Mouse (Mus musculus): ENCODE measurements around the gene Smndc1.
"Not testable (repeated sequence)": the region's sequence is repeated elsewhere in the genome, so short reads cannot be mapped to it uniquely, and the experiment has no call there.

The Smndc1 gene

DNA sequence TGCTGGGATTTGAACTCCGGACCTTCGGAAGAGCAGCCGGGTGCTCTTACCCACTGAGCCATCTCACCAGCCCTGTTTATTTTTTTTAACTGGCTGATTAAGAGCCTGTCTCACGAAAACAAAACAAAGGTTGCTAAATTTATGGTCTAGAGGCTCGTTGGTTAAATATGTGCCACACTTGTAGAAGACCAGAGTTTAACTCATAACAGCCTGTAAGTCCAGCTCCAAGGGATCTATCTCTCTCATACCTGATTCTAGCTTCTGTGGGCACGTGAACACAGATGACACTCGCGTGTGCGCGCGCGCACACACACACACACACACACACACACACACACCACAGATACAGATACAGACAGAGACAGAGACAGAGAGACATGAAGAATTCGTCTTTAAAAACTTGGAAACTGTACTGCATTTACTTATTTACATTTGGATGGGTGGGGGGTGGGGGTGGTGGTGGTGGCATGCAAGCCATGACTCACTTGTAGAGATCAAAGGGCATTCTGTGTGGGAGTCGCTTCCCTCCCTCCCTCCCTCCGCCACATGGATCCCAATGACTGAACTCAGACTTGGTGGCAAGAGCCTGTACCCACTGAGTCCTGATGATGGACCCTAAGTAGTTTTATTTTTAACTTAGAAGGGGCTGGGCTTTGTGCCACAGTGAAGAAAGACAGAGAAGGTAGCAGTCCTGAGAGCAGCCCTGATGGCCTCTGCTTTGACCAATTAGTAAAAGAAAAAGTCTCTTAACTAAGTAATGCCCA lies 23.4 kb upstream of the Smndc1 start:
- DNase-seq (ENCODE audit: low spot score in 2 of 2): no peak

DNA sequence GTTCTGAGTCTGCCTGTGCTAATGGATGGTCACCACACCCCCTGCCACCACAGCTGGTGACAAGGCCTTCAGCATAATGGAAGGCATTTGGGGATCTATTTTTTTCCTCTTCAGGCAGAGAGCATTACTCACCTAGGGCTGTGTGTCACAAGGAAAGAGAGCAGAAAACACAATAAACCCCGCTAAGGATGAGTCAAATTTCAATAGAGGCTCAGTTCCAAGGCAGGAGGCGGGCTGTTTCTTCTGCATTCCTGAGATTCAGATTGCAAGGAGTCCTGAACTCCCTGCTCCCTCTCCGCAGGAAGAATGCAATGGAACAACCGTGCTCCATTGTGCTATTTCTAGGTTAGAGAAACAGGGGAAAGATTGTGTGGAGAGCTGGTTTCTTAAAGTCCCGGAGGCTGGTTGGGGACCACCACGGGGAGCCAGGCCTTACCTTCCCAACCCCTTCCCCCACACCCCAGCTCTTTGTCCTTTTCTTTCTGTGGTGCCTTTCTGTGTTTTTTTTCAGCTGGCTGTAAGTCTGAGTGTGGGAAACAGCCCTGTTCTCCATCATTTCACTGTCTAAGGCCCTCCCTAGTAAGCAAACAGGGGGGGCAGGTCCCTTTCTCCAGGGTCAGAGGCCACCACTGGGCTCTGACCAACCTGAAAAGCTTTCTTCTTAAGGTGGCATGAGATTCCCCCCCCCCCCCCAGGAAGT lies 21.9 kb upstream of the Smndc1 start:
- no peak for DNase-seq (ENCODE audit: low spot score in 2 of 2)

DNA sequence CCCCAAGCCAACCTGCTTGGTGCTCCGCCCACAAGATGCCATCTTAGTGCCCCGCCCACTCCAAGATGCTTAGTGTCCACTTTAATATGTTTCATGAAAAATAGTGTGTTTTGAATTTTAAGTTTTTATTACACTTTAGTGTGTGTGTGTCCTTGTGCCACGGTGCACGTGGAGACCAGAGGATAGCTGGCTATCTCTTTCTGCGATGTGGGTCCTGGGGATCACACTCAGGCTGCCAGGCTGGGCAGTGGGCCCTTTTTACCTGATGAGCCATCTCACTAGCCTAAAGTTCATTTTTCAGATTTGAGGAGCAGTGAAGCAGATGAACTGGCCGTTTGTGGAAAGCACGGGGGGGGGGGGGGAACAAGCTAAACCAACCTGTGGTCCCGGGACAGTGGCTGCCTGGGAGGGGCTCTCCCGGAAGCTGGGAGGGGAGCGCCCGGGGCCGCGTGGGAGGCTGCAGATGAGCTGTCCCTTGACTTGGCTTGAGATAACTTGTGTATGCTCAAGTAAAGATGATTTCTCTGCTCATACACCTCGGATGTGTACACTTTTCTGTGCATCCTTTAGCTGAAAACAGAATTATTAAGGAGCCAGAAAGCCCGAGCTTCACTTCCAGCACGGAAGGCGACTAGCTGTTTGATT lies 19.4 kb upstream of the Smndc1 start:
- no peak for DNase-seq (ENCODE audit: low spot score in 2 of 2)

DNA sequence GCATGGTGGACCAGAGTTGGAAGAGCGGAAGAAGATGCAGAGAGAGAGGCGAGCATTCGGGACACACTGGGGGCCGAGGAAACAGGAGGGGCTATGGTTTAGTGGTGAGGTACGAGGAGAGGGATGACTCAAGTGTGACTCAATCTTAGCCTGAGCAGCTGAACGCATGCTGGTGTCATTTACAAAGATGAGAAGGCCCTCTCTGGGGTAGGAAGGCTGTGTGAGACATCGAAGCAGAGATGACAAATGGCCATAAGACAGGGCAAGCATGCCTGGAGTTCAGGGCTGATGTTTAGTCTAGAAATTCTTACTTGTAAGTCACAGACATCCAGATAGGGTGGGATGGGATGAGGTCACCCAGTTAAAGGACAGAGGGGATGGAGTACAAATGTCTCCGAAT lies 18.0 kb upstream of the Smndc1 start:
- no peak for DNase-seq (ENCODE audit: low spot score in 2 of 2)

DNA sequence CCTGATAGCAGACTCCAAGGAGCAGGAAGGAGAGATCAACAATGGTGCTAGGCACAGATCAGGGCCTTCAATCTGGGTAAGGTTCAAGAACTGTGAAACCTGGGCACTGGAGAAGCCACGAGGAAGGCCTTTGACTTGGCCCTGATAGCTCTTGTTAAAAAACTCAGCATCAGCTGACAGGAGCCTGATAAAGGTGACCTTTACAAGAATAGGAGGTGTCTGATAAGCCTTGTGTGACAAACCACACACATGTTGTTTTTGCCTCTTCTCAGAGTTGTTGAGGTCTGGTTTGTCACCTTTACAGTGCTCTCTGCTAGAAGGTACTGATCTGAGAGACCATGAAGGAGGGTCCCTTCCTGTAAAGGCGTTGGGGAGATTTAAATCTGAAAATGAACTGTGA lies 17.0 kb upstream of the Smndc1 start:
- no peak for DNase-seq (ENCODE audit: low spot score in 2 of 2)

DNA sequence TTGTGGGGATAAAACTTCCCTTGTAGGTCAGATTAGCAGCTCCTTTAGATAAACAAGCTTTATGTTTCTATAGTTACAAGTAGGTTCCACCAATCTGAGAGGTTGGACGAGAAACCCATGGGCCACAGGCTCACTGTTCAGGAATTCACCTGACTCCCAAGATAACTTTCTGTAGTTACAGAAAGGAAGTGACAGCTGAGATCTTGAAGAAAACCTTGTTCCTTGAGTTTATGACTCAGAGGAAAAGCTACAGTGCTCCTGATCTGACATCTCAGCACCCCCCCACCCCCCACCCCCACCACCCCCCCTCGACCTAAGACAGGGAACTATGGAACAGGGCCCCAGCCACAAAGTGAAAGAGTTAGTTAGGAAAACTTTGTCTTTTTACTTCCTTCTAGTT lies 15.4 kb upstream of the Smndc1 start:
- no peak for DNase-seq (ENCODE audit: low spot score in 2 of 2)

DNA sequence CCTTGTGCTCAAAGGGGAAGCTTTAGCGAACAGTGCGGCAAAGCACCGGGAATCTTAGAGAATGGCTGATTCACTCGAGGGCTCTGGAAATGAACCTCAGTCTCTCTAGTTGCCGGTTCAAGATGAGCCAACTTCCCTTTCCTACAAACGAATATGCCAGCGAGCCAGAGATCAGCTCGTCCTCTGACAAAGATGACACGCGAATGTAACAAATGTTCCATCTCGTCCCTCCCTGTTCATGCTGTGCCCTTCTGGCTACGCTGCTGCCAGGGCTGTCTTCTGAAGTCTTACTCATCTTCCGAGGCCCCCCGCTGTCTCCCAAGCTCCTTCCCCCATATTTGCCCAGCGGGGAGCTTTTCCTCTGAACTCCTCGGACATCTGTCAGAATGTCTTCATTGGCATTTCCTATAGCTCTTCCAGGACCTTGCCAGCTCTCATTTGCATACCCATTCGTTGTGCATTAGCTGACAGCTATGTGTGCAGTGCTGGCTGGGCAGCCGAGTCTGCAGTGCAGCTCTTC lies 14.5 kb upstream of the Smndc1 start:
- DNase-seq (ENCODE audit: low spot score in 2 of 2): no peak

DNA sequence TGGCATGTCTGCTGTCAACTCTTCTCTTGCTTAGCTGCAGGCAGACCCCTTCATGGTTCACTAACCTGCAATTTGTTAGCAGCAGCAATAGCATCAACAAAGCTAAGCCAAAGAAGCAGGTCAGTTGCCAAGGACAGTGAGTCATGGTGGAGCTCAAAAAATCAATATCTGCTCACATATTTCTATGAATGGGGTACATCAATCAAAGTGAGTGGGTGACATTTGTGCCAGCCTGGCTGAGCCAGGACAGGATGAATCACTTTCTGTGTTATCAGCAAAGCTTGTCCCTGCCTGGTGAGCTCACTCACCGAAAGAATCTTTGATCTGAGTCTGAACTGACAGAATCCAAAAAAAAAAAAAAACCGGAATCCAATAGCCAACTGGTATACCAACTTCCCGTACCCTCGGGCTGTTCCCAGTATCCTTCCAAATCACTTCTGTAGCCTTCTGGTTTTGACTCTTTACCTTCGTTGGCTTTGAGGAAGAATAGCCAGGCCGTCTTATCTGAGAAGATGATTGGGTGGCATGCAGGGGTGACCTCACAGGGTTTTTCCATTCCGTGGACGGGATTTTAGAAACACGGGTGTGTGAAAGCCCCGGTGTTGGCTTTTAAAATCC lies 13.9 kb upstream of the Smndc1 start:
- no peak for DNase-seq (ENCODE audit: low spot score in 2 of 2)

DNA sequence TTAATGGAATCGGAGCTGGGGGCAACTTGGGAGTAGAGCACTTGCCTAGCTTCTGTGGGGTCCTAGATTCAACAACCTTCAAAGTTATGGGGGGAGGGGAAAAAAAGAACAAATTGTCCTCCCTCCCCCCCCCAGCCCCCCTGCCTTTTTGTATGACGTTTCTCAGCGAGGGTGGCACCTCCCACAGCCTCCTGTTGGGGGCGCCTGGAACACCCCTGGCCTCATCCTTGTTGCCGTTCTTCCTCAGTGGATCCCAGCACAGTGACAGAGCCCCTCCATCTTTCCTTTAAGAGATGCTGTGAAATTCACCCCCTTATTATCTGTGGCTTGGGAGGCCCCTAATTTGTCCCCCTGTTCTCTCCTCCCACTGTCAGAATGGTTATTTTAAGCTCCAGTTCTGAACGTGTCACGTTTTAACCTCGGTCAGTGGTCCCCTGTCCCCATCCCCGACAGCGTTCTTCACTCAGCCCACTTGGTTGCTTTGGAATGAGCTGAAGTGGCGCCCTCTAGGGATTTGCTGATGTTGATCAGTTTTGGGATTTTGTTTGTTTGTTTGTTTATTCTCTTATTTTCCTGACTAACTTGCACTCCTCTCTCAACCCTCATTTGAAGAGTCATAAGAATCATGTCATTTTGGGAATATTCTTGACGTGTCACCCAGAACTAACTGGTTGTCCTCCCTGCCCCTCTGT lies 12.5 kb upstream of the Smndc1 start:
- DNase-seq (ENCODE audit: low spot score in 2 of 2): no peak

DNA sequence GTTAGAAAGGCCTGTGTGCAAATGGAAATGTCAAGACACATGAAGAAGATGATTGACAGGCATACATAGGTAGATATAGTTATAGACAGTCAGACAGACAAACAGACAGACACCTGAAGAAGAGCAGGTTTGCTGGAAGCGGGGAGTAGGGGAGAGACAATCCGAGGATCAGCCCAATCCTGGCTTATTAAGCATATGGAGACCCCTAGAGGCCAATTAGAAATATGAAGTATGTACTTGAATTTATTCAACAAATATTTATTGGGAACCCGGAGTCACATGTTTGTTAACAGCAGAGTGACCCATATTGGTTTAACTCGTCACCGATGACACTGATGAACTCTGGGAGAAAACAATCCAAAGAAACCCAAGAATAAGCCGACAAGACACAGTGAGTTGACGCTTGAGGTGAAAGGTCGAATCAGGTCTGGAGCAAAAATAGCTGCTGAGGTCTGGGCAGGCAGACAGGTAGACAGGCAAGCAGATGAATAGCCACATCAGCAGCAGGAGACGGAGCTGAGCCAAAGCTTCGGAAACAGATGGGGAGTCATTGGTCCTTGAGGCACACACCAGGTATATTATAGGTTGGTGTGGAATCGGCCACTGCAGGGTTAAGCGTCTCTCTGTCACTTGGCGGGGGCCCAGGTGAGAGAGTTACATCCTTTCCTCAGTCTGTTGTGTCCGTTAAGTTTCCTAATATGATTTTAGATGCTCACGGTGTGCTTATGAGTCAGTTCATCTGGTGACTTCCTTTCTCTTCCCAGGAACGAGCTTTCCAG lies 10.1 kb upstream of the Smndc1 start:
- no peak for DNase-seq (ENCODE audit: low spot score in 2 of 2)

DNA sequence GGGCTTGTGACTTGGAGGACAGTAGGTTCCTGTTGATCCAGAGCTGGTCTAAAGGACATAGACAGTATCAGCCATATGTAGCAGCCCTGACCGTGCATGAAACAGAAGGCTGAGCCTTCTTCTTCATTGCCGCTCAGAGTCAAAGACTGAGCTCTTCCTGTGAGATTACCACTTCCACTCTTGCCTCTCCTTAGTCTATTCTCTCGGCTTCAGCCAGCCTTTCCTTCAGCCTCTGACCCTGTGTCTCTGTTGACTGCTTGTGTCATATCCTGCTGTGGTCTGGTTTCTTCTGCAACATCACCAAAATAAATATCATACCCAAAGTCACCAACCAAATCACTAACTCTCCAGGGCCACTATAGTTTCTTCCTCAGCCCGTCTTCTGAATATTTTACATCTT lies 8.8 kb upstream of the Smndc1 start:
- DNase-seq (ENCODE audit: low spot score in 2 of 2): no peak

DNA sequence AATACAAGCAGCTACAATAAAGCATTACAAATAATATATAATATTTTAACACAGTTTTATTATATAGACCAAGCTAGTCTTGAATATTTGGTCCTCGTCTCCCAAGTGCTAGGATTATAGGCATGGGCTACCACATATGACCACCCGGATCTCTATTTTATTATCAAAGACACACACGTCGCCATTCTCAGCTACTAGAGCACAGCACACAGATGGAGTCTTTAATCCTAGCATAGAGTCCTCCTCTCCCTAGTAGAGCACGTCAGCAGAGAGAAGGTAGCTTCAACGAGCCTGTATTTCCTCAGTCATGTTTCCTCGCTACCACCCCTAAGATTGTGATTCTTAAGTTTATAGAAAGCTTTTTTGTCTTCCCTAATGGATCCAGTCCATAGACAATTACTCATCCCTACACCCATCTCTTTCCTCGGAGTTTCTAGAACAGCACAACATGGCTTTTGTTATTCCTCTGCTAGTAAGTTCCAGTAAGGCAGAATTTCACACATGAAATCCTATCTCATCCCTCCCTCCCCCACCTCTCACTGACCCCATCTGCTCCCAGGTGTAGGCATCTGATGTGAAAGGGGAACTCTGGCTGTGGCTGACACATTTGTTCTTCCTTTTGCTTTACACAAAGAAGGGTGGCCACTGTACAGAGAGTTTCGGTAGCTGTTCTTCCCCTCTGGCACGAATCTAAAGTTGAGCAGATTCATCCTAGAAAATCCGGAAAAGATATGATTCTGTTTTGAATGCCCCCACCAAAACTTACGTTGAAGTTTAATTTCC lies 7.3 kb upstream of the Smndc1 start:
- no peak for DNase-seq (ENCODE audit: low spot score in 2 of 2)

DNA sequence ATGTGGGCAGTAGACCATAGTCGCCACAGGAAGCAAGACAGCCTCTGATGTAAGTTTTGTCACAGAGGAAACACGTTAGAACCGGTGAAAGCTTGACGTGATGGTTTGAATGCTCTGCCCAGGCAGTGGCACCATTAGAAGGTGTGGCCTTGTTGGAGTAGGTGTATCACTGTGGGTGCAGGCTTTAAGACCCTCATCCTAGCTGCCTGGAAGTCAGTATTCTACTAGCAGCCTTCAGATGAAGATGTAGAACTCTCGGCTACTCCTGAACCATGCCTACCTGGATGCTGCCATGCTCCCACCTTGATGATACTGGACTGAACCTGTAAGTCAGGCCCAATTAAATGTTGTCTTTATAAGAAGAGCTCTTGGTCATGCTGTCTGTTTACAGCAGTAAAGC lies 5.4 kb upstream of the Smndc1 start:
- DNase-seq (ENCODE audit: low spot score in 2 of 2): not testable (repeated sequence)

DNA sequence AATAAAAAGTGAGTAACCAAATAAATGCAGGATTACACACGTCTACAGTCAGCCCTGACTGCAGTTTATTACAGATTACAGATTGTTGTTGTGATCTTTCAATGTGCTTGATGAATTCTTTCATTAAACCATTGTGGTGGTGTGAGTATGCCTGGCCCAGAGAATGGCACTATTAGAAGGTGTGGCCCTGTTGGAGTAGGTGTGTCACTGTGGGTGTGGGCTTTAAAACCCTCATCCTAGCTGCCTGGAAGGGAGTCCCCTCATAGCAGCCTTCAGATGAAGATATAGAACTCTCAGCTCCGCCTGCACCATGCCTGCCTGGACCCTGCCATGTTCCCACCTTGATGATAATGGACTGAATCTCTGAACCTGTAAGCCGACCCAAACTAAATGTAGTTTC lies 4.6 kb upstream of the Smndc1 start:
- not testable (repeated sequence) for DNase-seq (ENCODE audit: low spot score in 2 of 2)

DNA sequence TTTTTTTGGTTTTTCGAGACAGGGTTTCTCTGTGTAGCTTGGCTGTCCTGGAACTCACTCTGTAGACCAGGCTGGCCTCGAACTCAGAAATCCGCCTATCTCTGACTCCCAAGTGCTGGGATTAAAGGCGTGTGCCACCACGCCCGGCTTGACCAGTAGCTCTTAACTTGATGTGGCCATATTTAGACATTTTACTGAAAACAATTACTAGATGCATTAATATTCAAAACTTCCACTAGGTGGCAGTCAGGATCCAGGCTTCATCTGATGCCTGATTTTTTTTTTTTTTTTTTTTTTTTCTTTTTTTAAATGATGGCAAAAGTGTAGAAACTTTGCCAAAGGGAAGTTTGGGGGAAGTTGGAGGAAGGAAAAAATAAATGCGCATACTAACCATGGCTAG lies 4.2 kb upstream of the Smndc1 start:
- DNase-seq (ENCODE audit: low spot score in 2 of 2): no peak

DNA sequence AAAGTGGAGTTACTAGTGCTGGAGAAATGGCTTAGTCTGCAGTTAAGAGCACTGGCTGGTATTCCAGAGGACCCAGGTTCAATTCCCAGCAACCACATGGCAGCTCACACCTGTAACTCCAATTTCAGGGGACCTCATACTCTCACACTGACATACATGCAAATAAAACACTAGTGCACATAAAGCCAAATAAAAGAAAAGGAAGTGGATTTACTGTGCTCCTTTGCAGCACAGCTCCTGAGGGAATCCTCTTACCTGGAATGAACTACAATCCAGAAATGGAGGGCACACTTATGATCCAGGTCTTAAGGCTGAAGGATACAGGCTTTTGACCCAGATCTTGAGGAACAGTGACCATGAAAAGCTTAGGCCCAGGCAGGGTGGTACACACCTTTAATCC lies 3.3 kb upstream of the Smndc1 start:
- DNase-seq (ENCODE audit: low spot score in 2 of 2): no peak

DNA sequence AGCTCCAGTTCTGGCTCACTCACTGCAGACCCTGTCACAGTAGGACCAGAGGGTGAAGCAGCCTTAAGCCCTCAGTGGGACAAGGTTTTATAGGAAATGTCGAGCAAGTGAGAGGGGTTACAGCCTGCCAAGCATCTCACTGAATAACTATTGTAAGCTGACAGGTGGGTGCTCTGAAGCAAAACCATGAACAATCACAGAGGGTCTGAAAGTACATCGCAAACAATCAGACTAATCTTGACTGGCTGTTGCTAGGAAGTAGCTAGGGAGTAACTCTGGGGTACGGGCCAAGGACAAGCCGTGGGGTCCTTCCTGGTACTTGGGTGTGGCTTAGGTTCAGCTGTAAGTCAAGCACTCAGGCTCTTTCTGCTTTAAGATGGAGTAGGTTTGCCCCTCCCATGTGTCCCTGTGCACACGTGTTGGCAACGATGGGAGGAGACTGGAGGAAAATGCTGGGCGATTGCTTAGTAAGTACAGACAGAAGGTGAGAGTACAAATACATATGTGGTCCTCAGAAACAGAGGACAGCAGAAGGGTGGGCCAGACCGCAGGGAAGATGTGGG lies 2.5 kb upstream of the Smndc1 start:
- DNase-seq (ENCODE audit: low spot score in 2 of 2): no peak

DNA sequence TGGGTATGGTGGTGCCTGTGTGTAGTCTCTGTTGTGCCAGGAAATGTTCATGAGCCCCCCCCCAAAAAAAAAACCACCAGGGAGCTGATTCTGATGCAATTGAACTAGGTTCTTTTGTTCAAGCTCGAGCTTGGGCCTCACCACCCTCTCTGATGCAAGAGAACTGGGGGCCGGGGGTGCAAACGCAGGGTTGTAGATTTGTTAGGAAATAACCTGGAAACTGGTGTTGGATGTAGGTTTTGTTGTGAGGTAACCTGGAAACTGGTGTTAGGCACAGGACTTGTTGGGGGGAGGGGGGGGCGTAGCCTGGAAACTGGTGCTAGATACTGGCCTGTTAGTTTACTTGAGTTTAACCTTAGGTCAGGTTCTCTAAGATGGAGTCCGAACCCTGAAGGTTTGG lies 1.4 kb upstream of the Smndc1 start:
- DNase-seq (ENCODE audit: low spot score in 2 of 2): no peak

DNA sequence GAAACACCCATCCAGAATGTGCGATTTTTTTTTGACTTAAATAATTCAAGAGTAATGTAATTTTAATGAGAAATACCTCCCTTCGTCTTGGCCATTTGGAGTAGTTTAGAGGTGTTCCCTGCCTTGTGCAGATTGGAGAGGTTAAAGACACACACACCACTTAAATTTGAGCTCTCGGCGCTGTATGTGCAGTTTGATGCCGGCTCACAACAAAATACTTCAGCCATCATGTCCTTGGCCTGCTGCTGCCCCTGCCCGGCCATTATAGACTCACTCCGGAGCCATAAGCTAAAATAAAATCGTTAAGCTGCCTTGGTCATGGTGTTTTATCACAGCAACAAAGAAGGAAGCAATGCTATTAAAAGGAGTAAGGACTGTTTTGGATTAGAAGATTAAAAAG lies 1.0 kb upstream of the Smndc1 start:
- no peak for DNase-seq (ENCODE audit: low spot score in 2 of 2)

Measured in spleen, postnatal 14 days (tissue).